10 mouse cellular contexts compared by ENCODE assay signal in the genomic region with DNA sequence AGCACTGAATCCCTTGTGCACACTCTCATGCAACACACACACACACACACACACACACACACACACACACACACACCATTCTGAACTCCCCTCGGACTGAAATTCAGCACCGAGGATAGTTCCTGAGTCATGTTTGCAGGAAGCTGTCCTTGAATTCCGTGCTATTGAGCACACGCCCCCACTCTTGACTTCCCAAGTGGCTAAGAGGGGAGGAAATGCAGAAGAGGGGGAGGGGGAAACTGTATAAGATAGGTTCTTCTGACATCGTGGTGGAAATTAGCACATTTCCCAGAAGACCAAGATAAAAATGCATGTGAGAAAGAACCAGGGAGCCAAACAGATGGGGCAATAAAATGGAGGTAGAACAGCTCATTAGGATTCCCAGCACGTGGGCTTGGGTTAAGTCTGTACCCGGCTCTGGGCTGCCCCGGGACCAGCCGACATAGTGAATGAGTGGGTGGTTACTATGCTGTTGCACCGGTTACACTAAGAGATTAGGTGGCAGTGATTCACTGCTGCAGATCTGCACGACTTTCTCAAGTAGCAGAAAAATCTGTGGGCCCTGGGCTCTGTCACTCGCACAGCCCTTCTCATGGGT. TPM values are rescaled to one million over a fixed set of nuclear protein-coding genes. Genes with fewer than 3 reads are reported as not detected.
DNase-seq lines count a peak whose midpoint lies in the region; ATAC-seq lines count a peak whose summit lies in the region.
"Had no signal": no experiment of that assay in that cellular context is flagged by ENCODE, and none has a peak within 500 bp of the region (broad histone marks: within the 10 kb centered on the region; RNA-seq: fewer than 3 reads in every experiment).

No protein-coding gene starts in this region.

- ATAC-seq in forebrain, embryonic 15.5 days (replicated peaks): no peak
- no peak for ATAC-seq in forebrain, embryonic 11.5 days (replicated peaks; ENCODE audit: low FRiP score)
- no peak for ATAC-seq in hindbrain, embryonic 16.5 days
- peak; percentile 32 for ATAC-seq in neural tube, embryonic 12.5 days (ENCODE audit: low FRiP score, low read depth)

- peaks cover 13% of the 10 kb centered on the region; the same call in 1 of the 2 replicates for H3K27me3 ChIP-seq in forebrain, embryonic 15.5 days
- H3K27me3 ChIP-seq in forebrain, embryonic 11.5 days (ENCODE audit: control insufficient read depth, insufficient read depth, low read length): peaks cover 25% of the 10 kb centered on the region
- H3K27me3 ChIP-seq in hindbrain, embryonic 16.5 days (replicated peaks; ENCODE audit: control insufficient read depth, insufficient read depth, low read length): peaks cover 3% of the 10 kb centered on the region
- H3K27me3 ChIP-seq in neural tube, embryonic 12.5 days (replicated peaks): peaks cover 19% of the 10 kb centered on the region

- no peak for DNase-seq in forebrain, embryonic 11.5 days (ENCODE audit: low spot score)
- peak; percentile 88 for DNase-seq in R1 (ENCODE audit: low read depth, low spot score)
- DNase-seq in urinary bladder, postnatal 36 days (ENCODE audit: low spot score in 2 of 2): no peak
- no peak for DNase-seq in thymus, postnatal 36 days
- DNase-seq in gastrocnemius, adult 8-10 months (ENCODE audit: low spot score in 2 of 2): no peak
- DNase-seq: kidney, adult 9 months had no signal

- no peaks in the 10 kb centered on the region for H3K36me3 ChIP-seq in forebrain, embryonic 15.5 days
- H3K36me3 ChIP-seq in forebrain, embryonic 11.5 days (ENCODE audit: control insufficient read depth, insufficient read depth, low read length): no peaks in the 10 kb centered on the region
- no peaks in the 10 kb centered on the region for H3K36me3 ChIP-seq in hindbrain, embryonic 16.5 days (ENCODE audit: control insufficient read depth, insufficient read depth, low read length)
- H3K36me3 ChIP-seq in neural tube, embryonic 12.5 days: no peaks in the 10 kb centered on the region
- H3K36me3 ChIP-seq: embryonic facial prominence, embryonic 13.5 days had no signal

- no peaks in the 10 kb centered on the region for H3K9me3 ChIP-seq in forebrain, embryonic 15.5 days
- H3K9me3 ChIP-seq in forebrain, embryonic 11.5 days (ENCODE audit: control insufficient read depth, low read length): no peaks in the 10 kb centered on the region
- no peaks in the 10 kb centered on the region for H3K9me3 ChIP-seq in hindbrain, embryonic 16.5 days (ENCODE audit: control insufficient read depth, low read length)
- H3K9me3 ChIP-seq in neural tube, embryonic 12.5 days: no peaks in the 10 kb centered on the region
- H3K9me3 ChIP-seq: embryonic facial prominence, embryonic 13.5 days had no signal

- H3K4me3 ChIP-seq in forebrain, embryonic 15.5 days: no peak overlapping the region
- H3K4me3 ChIP-seq in forebrain, embryonic 11.5 days (ENCODE audit: low read depth, low read length): no peak overlapping the region
- no peak overlapping the region for H3K4me3 ChIP-seq in hindbrain, embryonic 16.5 days (ENCODE audit: low read length)
- no peak overlapping the region for H3K4me3 ChIP-seq in neural tube, embryonic 12.5 days
- H3K4me3 ChIP-seq: embryonic facial prominence, embryonic 13.5 days had no signal

- H3K27ac ChIP-seq in forebrain, embryonic 15.5 days (replicated peaks): 0 out of 2 replicates have a peak overlapping the region, but pooled peaks have one; percentile 15
- no peak overlapping the region for H3K27ac ChIP-seq in forebrain, embryonic 11.5 days (ENCODE audit: low read depth, low read length)
- no peak overlapping the region for H3K27ac ChIP-seq in hindbrain, embryonic 16.5 days (ENCODE audit: low read depth, low read length)
- no peak overlapping the region for H3K27ac ChIP-seq in neural tube, embryonic 12.5 days
- H3K27ac ChIP-seq: embryonic facial prominence, embryonic 13.5 days had no signal

- peaks cover 34% of the 10 kb centered on the region for H3K4me1 ChIP-seq in forebrain, embryonic 15.5 days
- peaks cover 14% of the 10 kb centered on the region; the same call in 1 of the 2 replicates for H3K4me1 ChIP-seq in forebrain, embryonic 11.5 days (replicated peaks; ENCODE audit: control insufficient read depth, insufficient read depth, low read length)
- peaks cover 8% of the 10 kb centered on the region; the same call in 1 of the 2 replicates for H3K4me1 ChIP-seq in hindbrain, embryonic 16.5 days (ENCODE audit: control insufficient read depth, insufficient read depth, low read depth, low read length)
- H3K4me1 ChIP-seq in neural tube, embryonic 12.5 days: peaks cover 16% of the 10 kb centered on the region; the same call in 1 of the 2 replicates

- no peak overlapping the region for H3K4me2 ChIP-seq in forebrain, embryonic 15.5 days (replicated peaks)
- no peak overlapping the region for H3K4me2 ChIP-seq in forebrain, embryonic 11.5 days (ENCODE audit: low read depth, low read length, severe bottlenecking)
- H3K4me2 ChIP-seq in hindbrain, embryonic 16.5 days (ENCODE audit: low read length): peak overlapping the region; percentile 18
- H3K4me2 ChIP-seq in neural tube, embryonic 12.5 days (replicated peaks): peak overlapping the region; percentile 29
- H3K4me2 ChIP-seq: embryonic facial prominence, embryonic 13.5 days had no signal

- 14% methylated on average over 12 of the region's 12 CpGs for WGBS in forebrain, embryonic 15.5 days
- WGBS in forebrain, embryonic 11.5 days: 22% methylated on average over 12 of the region's 12 CpGs
- WGBS in hindbrain, embryonic 16.5 days: 8% methylated on average over 12 of the region's 12 CpGs
- 9% methylated on average over 12 of the region's 12 CpGs for WGBS in neural tube, embryonic 12.5 days

- H3K9ac ChIP-seq in forebrain, embryonic 15.5 days (replicated peaks): no peak overlapping the region
- H3K9ac ChIP-seq in forebrain, embryonic 11.5 days (ENCODE audit: low read length): no peak overlapping the region
- no peak overlapping the region for H3K9ac ChIP-seq in hindbrain, embryonic 16.5 days (ENCODE audit: low read depth, low read length)
- no peak overlapping the region for H3K9ac ChIP-seq in neural tube, embryonic 12.5 days
- H3K9ac ChIP-seq: embryonic facial prominence, embryonic 13.5 days had no signal

RNA-seq across cellular contexts. Expression of a gene that starts 2.9 kb away (rescaled TPM):
- polyA plus RNA-seq in forebrain, embryonic 15.5 days (2015; fragmentation: Nextera tagmentation; extraction: Ambion mirVana): 1.7 and 3.4 TPM in 2 replicates
- 2.3 and 2.5 TPM in 2 replicates for polyA plus RNA-seq in forebrain, embryonic 11.5 days (2014; fragmentation: Nextera tagmentation; extraction: Ambion mirVana)
- 6.6 TPM in 2 replicates for polyA plus RNA-seq in hindbrain, embryonic 16.5 days (2015; fragmentation: Nextera tagmentation; extraction: Ambion mirVana)
- 3.6 and 4.1 TPM in 2 replicates for polyA plus RNA-seq in neural tube, embryonic 12.5 days (2016; fragmentation: Nextera tagmentation; extraction: Ambion mirVana)
- total RNA-seq in gastrocnemius, adult 8-10 months (2022): not detected

Comparison
In these comparisons a context has a peak if more than half of its experiments do, and no peak if none do; other contexts are left out.
1. H3K4me2 ChIP-seq: peak in hindbrain, embryonic 16.5 days (single experiment) and neural tube, embryonic 12.5 days (single experiment); none in forebrain, embryonic 15.5 days (single experiment) and forebrain, embryonic 11.5 days (single experiment).